Mouse (Mus musculus) erythroblast, embryonic 14.5 days (primary cell): ENCODE data around the gene Arhgef28.

Source experiments
- GATA1 ChIP-seq: IDR thresholded peaks from 2 replicates; pipeline ENCODE4 v1.6.1; 2012; ENCODE audit warnings: low read length, inconsistent platforms, mixed read lengths
- TAL1 ChIP-seq: IDR thresholded peaks from 3 replicates; pipeline ENCODE4 v1.6.1; 2012; ENCODE audit warnings: low read length, inconsistent platforms, mixed read lengths

DNA sequence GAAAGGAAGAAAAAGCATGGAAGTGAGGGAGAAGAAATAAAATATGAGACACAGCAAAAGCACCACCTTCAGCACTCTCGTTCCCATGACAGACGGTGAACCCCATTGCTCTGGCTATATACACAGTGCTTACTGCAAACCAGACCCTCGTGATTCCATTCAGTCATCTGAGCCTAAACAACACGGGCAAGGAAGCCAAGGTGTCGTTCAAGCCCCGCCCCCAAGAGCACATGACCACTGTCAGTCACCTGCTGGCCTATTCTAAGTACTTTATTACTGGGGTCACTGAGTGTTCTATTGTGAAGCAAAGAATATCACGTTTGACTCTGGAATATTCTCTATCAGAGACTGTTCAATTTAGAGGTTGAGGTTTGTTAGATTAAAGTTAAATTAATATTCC, 202.5 kb downstream of the Arhgef28 start:
- no peak for TF ChIP-seq GATA1
- no peak for TF ChIP-seq TAL1
